Mouse (Mus musculus) common myeloid progenitor, adult 5-6 weeks (primary cell): ENCODE results near the gene Zfhx3. TPM values are rescaled to one million over a fixed set of nuclear protein-coding genes. Genes with fewer than 3 reads are reported as not detected.

Experiments used
- ATAC-seq: replicated peaks from 2 replicates; pipeline ENCODE4 v1.8.0; 2016; ENCODE audit warnings: low read depth, mild to moderate bottlenecking, moderate TSS enrichment, inconsistent platforms; ENCODE audit not compliant: poor library complexity, severe bottlenecking
- total RNA-seq: library from RNA; stranded (forward); fragments of 200-1000, 187-1606 nt; gene quantifications from 2 replicates; pipeline ENCODE4 v1.2.3, GENCODE M21; 2017

The Zfhx3 gene
- total RNA-seq, 1 experiment from 2014 or later = 1.6 TPM

- ATAC-seq = no peak
These were observed 766.5 kb downstream of the Zfhx3 start for GRCm38 (mm10) chr8:108708833-108709387.

GRCm38 (mm10) chr8:108709441-108709840, 767.0 kb downstream of the Zfhx3 start:
- ATAC-seq = no peak

- ATAC-seq = no peak
These were observed 767.6 kb downstream of the Zfhx3 start for GRCm38 (mm10) chr8:108709928-108710606.

GRCm38 (mm10) chr8:108710607-108711489, 768.4 kb downstream of the Zfhx3 start:
- no peak for ATAC-seq

GRCm38 (mm10) chr8:108711490-108711793, 769.0 kb downstream of the Zfhx3 start:
- no peak for ATAC-seq

GRCm38 (mm10) chr8:108712001-108712411, 769.6 kb downstream of the Zfhx3 start:
- no peak for ATAC-seq

- no peak for ATAC-seq
These were observed 770.2 kb downstream of the Zfhx3 start for GRCm38 (mm10) chr8:108712607-108713006.

- ATAC-seq = no peak
These were observed 771.1 kb downstream of the Zfhx3 start for GRCm38 (mm10) chr8:108713346-108714142.

GRCm38 (mm10) chr8:108714143-108714635, 771.7 kb downstream of the Zfhx3 start:
- ATAC-seq = peak; percentile 8; the same call in 1 of the 2 replicates

GRCm38 (mm10) chr8:108714636-108715415, 772.4 kb downstream of the Zfhx3 start:
- peak; percentile 70 for ATAC-seq

- ATAC-seq = no peak
These were observed 773.0 kb downstream of the Zfhx3 start for GRCm38 (mm10) chr8:108715416-108715948.

GRCm38 (mm10) chr8:108716291-108716811, 773.9 kb downstream of the Zfhx3 start:
- no peak for ATAC-seq

- no peak for ATAC-seq
These were observed 775.1 kb downstream of the Zfhx3 start for GRCm38 (mm10) chr8:108717545-108717944.

GRCm38 (mm10) chr8:108718031-108718430, 775.6 kb downstream of the Zfhx3 start:
- ATAC-seq = no peak

- ATAC-seq = peak; percentile 50
These were observed 778.4 kb downstream of the Zfhx3 start for GRCm38 (mm10) chr8:108720840-108721239.

- peak; percentile 75 for ATAC-seq
These were observed 780.4 kb downstream of the Zfhx3 start for GRCm38 (mm10) chr8:108722671-108723513.

- ATAC-seq = no peak
These were observed 781.2 kb downstream of the Zfhx3 start for GRCm38 (mm10) chr8:108723636-108724035.
